Mouse (Mus musculus): ENCODE measurements around the gene Stx4a.
A peak's percentile ranks its signal among the peaks of the same experiment; 100 is the strongest.

The Stx4a gene

GRCm38 (mm10) chr7:127814241-127814921 lies 9.7 kb upstream of the Stx4a start:
- DNase-seq (ENCODE audit: low spot score in 2 of 2), result peak; percentile 57 to 72

GRCm38 (mm10) chr7:127815116-127815665 lies 8.9 kb upstream of the Stx4a start:
- no peak for DNase-seq (ENCODE audit: low spot score in 2 of 2)

- DNase-seq (ENCODE audit: low spot score in 2 of 2), result peak; percentile 63 to 74
Measured at GRCm38 (mm10) chr7:127815954-127816821, 7.9 kb upstream of the Stx4a start.

- DNase-seq (ENCODE audit: low spot score in 2 of 2), result no peak
Measured at GRCm38 (mm10) chr7:127817053-127817452, 7.0 kb upstream of the Stx4a start.

GRCm38 (mm10) chr7:127817776-127818175 lies 6.3 kb upstream of the Stx4a start:
- DNase-seq (ENCODE audit: low spot score in 2 of 2), result peak in 1 of 2 experiments; percentile 5

- DNase-seq (ENCODE audit: low spot score in 2 of 2), result no peak
Measured at GRCm38 (mm10) chr7:127820836-127821509, 3.1 kb upstream of the Stx4a start.

GRCm38 (mm10) chr7:127822494-127822893 lies 1.6 kb upstream of the Stx4a start:
- DNase-seq (ENCODE audit: low spot score in 2 of 2), result no peak

GRCm38 (mm10) chr7:127823236-127824171 lies 590 bp upstream of the Stx4a start:
- no peak for DNase-seq (ENCODE audit: low spot score in 2 of 2)

- DNase-seq (ENCODE audit: low spot score in 2 of 2), result no peak
Measured at GRCm38 (mm10) chr7:127835550-127835949, 11.5 kb downstream of the Stx4a start.

- no peak for DNase-seq (ENCODE audit: low spot score in 2 of 2)
Measured at GRCm38 (mm10) chr7:127837473-127837872, 13.4 kb downstream of the Stx4a start.

- peak in 1 of 2 experiments; percentile 4 for DNase-seq (ENCODE audit: low spot score in 2 of 2)
Measured at GRCm38 (mm10) chr7:127837878-127838277, 13.8 kb downstream of the Stx4a start.

- DNase-seq (ENCODE audit: low spot score in 2 of 2), result peak in 1 of 2 experiments; percentile 4
Measured at GRCm38 (mm10) chr7:127840031-127840430, 15.9 kb downstream of the Stx4a start.

- peak; percentile 66 to 78 for DNase-seq (ENCODE audit: low spot score in 2 of 2)
Measured at GRCm38 (mm10) chr7:127840886-127841285, 16.8 kb downstream of the Stx4a start.

GRCm38 (mm10) chr7:127841340-127842000 lies 17.4 kb downstream of the Stx4a start:
- peak; percentile 96 to 98 for DNase-seq (ENCODE audit: low spot score in 2 of 2)

GRCm38 (mm10) chr7:127842001-127842718 lies 18.1 kb downstream of the Stx4a start:
- DNase-seq (ENCODE audit: low spot score in 2 of 2), result peak; percentile 63 to 76

GRCm38 (mm10) chr7:127849973-127850875 lies 26.1 kb downstream of the Stx4a start:
- DNase-seq (ENCODE audit: low spot score in 2 of 2), result no peak

- DNase-seq (ENCODE audit: low spot score in 2 of 2), result no peak
Measured at GRCm38 (mm10) chr7:127850906-127851305, 26.8 kb downstream of the Stx4a start.

GRCm38 (mm10) chr7:127858258-127858657 lies 34.2 kb downstream of the Stx4a start:
- DNase-seq (ENCODE audit: low spot score in 2 of 2), result no peak

- DNase-seq (ENCODE audit: low spot score in 2 of 2), result no peak
Measured at GRCm38 (mm10) chr7:127866434-127866833, 42.3 kb downstream of the Stx4a start.
